Mouse (Mus musculus) olfactory bulb, adult 2 months (tissue): Measurements from ENCODE around the gene Gm20518.

Experiments used
- CTCF ChIP-seq: fragments of 200-500 bp; IDR thresholded peaks from 2 replicates; pipeline ENCODE4 v1.5.1; 2012; ENCODE audit warnings: low read depth, mild to moderate bottlenecking, low read length, moderate library complexity; ENCODE audit not compliant: insufficient read depth
- POLR2A ChIP-seq: fragments of 200-500 bp; IDR thresholded peaks from 2 replicates; pipeline ENCODE4 v1.6.1; 2012; ENCODE audit warnings: mild to moderate bottlenecking, low read depth, low read length, moderate library complexity; ENCODE audit not compliant: insufficient read depth

DNA sequence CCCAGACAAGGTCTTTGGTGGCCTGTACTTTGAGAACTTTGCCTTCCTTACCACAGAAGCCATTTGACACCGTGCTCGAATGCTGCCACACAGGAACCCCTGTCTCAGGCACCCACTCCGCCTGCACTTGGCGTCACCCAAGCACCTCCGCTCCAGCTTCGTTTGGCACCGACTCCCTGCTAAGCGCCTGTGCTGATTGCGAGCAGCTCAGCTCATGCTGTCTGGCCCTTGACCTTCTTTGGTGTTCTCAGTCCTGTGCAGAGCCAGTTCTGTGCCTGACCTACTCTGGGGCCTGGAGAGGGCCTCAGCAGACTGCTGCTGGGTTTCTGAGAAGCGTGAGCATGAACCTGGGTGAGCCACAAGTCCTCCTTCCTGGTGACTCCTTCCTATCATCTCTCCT lies 45.3 kb upstream of the Gm20518 start:
- TF ChIP-seq CTCF: no peak
- no peak for TF ChIP-seq POLR2A
